7 mouse cellular contexts compared by ENCODE assay signal in genomic region chr2:51148065-51148407, GRCm38 (mm10). TPM values are rescaled to one million over a fixed set of nuclear protein-coding genes. Genes with fewer than 3 reads are reported as not detected.
A peak's percentile ranks its signal among the peaks of the same experiment; 100 is the strongest.
DNase-seq lines count a peak whose midpoint lies in the region; ATAC-seq and TF ChIP-seq lines count a peak whose summit lies in the region.

No protein-coding gene starts in this region.

- peak overlapping the region; percentile 51 for H3ac ChIP-seq in myocyte (ENCODE audit: control insufficient read depth, insufficient read length)

- H3K4me1 ChIP-seq in embryonic facial prominence, embryonic 13.5 days = peaks cover 28% of the 10 kb centered on the region
- no peaks in the 10 kb centered on the region for H3K4me1 ChIP-seq in hindbrain, postnatal 0 days (ENCODE audit: insufficient read depth, low read length)

- H3K36me3 ChIP-seq in embryonic facial prominence, embryonic 13.5 days = peaks cover 5% of the 10 kb centered on the region; the same call in 1 of the 2 replicates
- H3K36me3 ChIP-seq in hindbrain, postnatal 0 days (ENCODE audit: insufficient read depth, low read length) = no peaks in the 10 kb centered on the region
- H3K36me3 ChIP-seq in myocyte (ENCODE audit: control insufficient read depth, insufficient read depth) = peaks cover 6% of the 10 kb centered on the region

- H3K9me3 ChIP-seq in embryonic facial prominence, embryonic 13.5 days = no peaks in the 10 kb centered on the region
- H3K9me3 ChIP-seq in hindbrain, postnatal 0 days (ENCODE audit: low read length) = no peaks in the 10 kb centered on the region

- intact Hi-C loops in left cerebral cortex, adult 2 months (cut with DNase I) = loop anchor here (5.0 kb wide), 4 partner anchors 234 to 841 kb away; no protein-coding TSS in a partner anchor

- 0 out of 2 replicates have a peak, but pooled peaks have one; percentile 23 for ATAC-seq in embryonic facial prominence, embryonic 13.5 days (ENCODE audit: insufficient number of reproducible peaks, insufficient read depth, low FRiP score, low TSS enrichment, low read depth)
- 0 out of 2 replicates have a peak, but pooled peaks have one; percentile 4 for ATAC-seq in hindbrain, postnatal 0 days

- no peak for TF ChIP-seq CTCF in left cerebral cortex, adult 2 months (IDR thresholded peaks at IDR 0.05)
- no peak for TF ChIP-seq CTCF in hindbrain, postnatal 0 days (IDR thresholded peaks at IDR 0.05; ENCODE audit: low read depth)

- H3K79me2 ChIP-seq in myocyte (ENCODE audit: control insufficient read depth, insufficient read depth) = peaks cover 57% of the 10 kb centered on the region

- WGBS in embryonic facial prominence, embryonic 13.5 days = under 1% methylated on average over 20 of the region's 20 CpGs
- 1% methylated on average over 20 of the region's 20 CpGs for WGBS in hindbrain, postnatal 0 days

- peak overlapping the region; percentile 70 for H3K4me2 ChIP-seq in embryonic facial prominence, embryonic 13.5 days
- H3K4me2 ChIP-seq in hindbrain, postnatal 0 days (ENCODE audit: low read depth, low read length) = peak overlapping the region; percentile 78
- H3K4me2 ChIP-seq in myocyte (ENCODE audit: low read depth) = peak overlapping the region; percentile 44

- DNase-seq in left cerebral cortex, adult 2 months (ENCODE audit: extremely low spot score in 1 of 2, low spot score in 2 of 2) = no peak
- DNase-seq in left cerebral cortex, adult 9 months (ENCODE audit: low spot score in 2 of 2) = no peak
- DNase-seq in hindbrain, postnatal 0 days (ENCODE audit: low spot score) = no peak
- no peak for DNase-seq in urinary bladder, postnatal 4 days (ENCODE audit: low spot score in 2 of 2)
- DNase-seq in urinary bladder, postnatal 36 days (ENCODE audit: low spot score in 2 of 2) = no peak

- H3K27me3 ChIP-seq in embryonic facial prominence, embryonic 13.5 days = no peaks in the 10 kb centered on the region
- H3K27me3 ChIP-seq in hindbrain, postnatal 0 days (ENCODE audit: insufficient read depth, low read length) = no peaks in the 10 kb centered on the region
- H3K27me3 ChIP-seq in myocyte (ENCODE audit: control insufficient read depth, insufficient read depth, insufficient read length) = no peaks in the 10 kb centered on the region

- H3K4me3 ChIP-seq in left cerebral cortex, adult 2 months = peak overlapping the region; percentile 90
- H3K4me3 ChIP-seq in embryonic facial prominence, embryonic 13.5 days = peak overlapping the region; percentile 96
- peak overlapping the region; percentile 83 for H3K4me3 ChIP-seq in hindbrain, postnatal 0 days (ENCODE audit: low read length)
- peak overlapping the region; percentile 100 for H3K4me3 ChIP-seq in myocyte

- no peak for TF ChIP-seq POLR2A in myocyte (IDR thresholded peaks at IDR 0.05; ENCODE audit: insufficient read length, low read depth)

- H3K27ac ChIP-seq in left cerebral cortex, adult 2 months = peak overlapping the region; percentile 96
- H3K27ac ChIP-seq in embryonic facial prominence, embryonic 13.5 days = peak overlapping the region; percentile 95
- peak overlapping the region; percentile 90 for H3K27ac ChIP-seq in hindbrain, postnatal 0 days

- H3K9ac ChIP-seq in embryonic facial prominence, embryonic 13.5 days = peak overlapping the region; percentile 98
- peak overlapping the region; percentile 84 for H3K9ac ChIP-seq in hindbrain, postnatal 0 days (replicated peaks; ENCODE audit: low read length)

TF ChIP-seq in myocyte, 11 proteins besides CTCF, POLR2A, EP300 and RAD21:
- no peak for TF ChIP-seq POLR2AphosphoS2 (IDR thresholded peaks at IDR 0.05; ENCODE audit: insufficient read length, low read depth)
- no peak for TF ChIP-seq CEBPB (IDR thresholded peaks at IDR 0.05; ENCODE audit: insufficient read depth, poor library complexity, severe bottlenecking)
- no peak for TF ChIP-seq MYOG (IDR thresholded peaks at IDR 0.05; ENCODE audit: control insufficient read depth in 1 of 3, insufficient read depth in 1 of 3, insufficient read length in 2 of 3, low read depth in 2 of 3)
- no peak for TF ChIP-seq SRF (IDR thresholded peaks at IDR 0.05; ENCODE audit: control insufficient read depth, insufficient read length, low read depth)
- no peak for TF ChIP-seq TCF12 (IDR thresholded peaks at IDR 0.05; ENCODE audit: insufficient read depth, poor library complexity, severe bottlenecking)
- no peak for TF ChIP-seq TCF3 (IDR thresholded peaks at IDR 0.05; ENCODE audit: insufficient read length, low read depth)
- no peak for TF ChIP-seq USF1 (IDR thresholded peaks at IDR 0.05; ENCODE audit: low read depth)
- no peak for TF ChIP-seq REST (IDR thresholded peaks at IDR 0.05; ENCODE audit: insufficient read depth, insufficient read length)
- no peak for TF ChIP-seq MYOD1 (IDR thresholded peaks at IDR 0.05; ENCODE audit: control insufficient read depth in 1 of 3, insufficient read length in 2 of 3, low read depth in 2 of 3)
- TF ChIP-seq E2F4 (IDR thresholded peaks at IDR 0.05; ENCODE audit: insufficient read depth) = no peak
- no peak for TF ChIP-seq MAX (IDR thresholded peaks at IDR 0.05; ENCODE audit: low read depth)

RNA-seq across cellular contexts. Expression of gene Rnd3, which starts 0.9 kb away (rescaled TPM):
- 10 to 100 TPM; 19.5 to 21.9 TPM for total RNA-seq in left cerebral cortex, adult 2 months (2021)
- 135 and 140 TPM in 2 replicates for polyA plus RNA-seq in embryonic facial prominence, embryonic 13.5 days (2015; fragmentation: Nextera tagmentation; extraction: Ambion mirVana)
- total RNA-seq in hindbrain, postnatal 0 days (2014; rRNA removed) = 41.5 and 43.1 TPM in 2 replicates
- 57.9 and 60.1 TPM in 2 replicates for polyA plus RNA-seq in hindbrain, postnatal 0 days (2015; fragmentation: Nextera tagmentation; extraction: Ambion mirVana)
- polyA plus RNA-seq in myocyte (2012; fragmentation: generic; extraction: Trizol) = 10.3 TPM
